Mouse (Mus musculus): ENCODE measurements around the gene Maml2.

Gene Maml2

GRCm38 (mm10) chr9:13621941-13622340 is 324.2 kb downstream of the Maml2 start:
- DNase-seq, result no peak

- no peak for DNase-seq
Observed at GRCm38 (mm10) chr9:13622426-13622825, 324.7 kb downstream of the Maml2 start.

GRCm38 (mm10) chr9:13623892-13624422 is 326.2 kb downstream of the Maml2 start:
- no peak for DNase-seq

GRCm38 (mm10) chr9:13624780-13625179 is 327.0 kb downstream of the Maml2 start:
- DNase-seq, result no peak

- no peak for DNase-seq
Observed at GRCm38 (mm10) chr9:13625215-13625614, 327.5 kb downstream of the Maml2 start.

- DNase-seq, result no peak
Observed at GRCm38 (mm10) chr9:13626480-13626879, 328.7 kb downstream of the Maml2 start.

GRCm38 (mm10) chr9:13633371-13633770 is 335.6 kb downstream of the Maml2 start:
- DNase-seq, result peak; percentile 28

GRCm38 (mm10) chr9:13639655-13640054 is 341.9 kb downstream of the Maml2 start:
- DNase-seq, result no peak

- DNase-seq, result peak; percentile 28
Observed at GRCm38 (mm10) chr9:13645153-13645552, 347.4 kb downstream of the Maml2 start.

GRCm38 (mm10) chr9:13651065-13651464 is 353.3 kb downstream of the Maml2 start:
- no peak for DNase-seq

- no peak for DNase-seq
Observed at GRCm38 (mm10) chr9:13651828-13652227, 354.1 kb downstream of the Maml2 start.

- no peak for DNase-seq
Observed at GRCm38 (mm10) chr9:13652389-13652877, 354.7 kb downstream of the Maml2 start.

GRCm38 (mm10) chr9:13652917-13653316 is 355.2 kb downstream of the Maml2 start:
- DNase-seq, result no peak

- DNase-seq, result no peak
Observed at GRCm38 (mm10) chr9:13661768-13662623, 364.2 kb downstream of the Maml2 start.

- DNase-seq, result no peak
Observed at GRCm38 (mm10) chr9:13665487-13665969, 367.8 kb downstream of the Maml2 start.

GRCm38 (mm10) chr9:13667955-13668354 is 370.2 kb downstream of the Maml2 start:
- DNase-seq, result no peak

GRCm38 (mm10) chr9:13668742-13669141 is 371.0 kb downstream of the Maml2 start:
- DNase-seq, result no peak

GRCm38 (mm10) chr9:13671125-13671769 is 373.5 kb downstream of the Maml2 start:
- no peak for DNase-seq

GRCm38 (mm10) chr9:13673304-13673703 is 375.5 kb downstream of the Maml2 start:
- no peak for DNase-seq

- DNase-seq, result no peak
Observed at GRCm38 (mm10) chr9:13678026-13678425, 380.3 kb downstream of the Maml2 start.

GRCm38 (mm10) chr9:13679696-13680095 is 381.9 kb downstream of the Maml2 start:
- no peak for DNase-seq

- DNase-seq, result no peak
Observed at GRCm38 (mm10) chr9:13681147-13681546, 383.4 kb downstream of the Maml2 start.

GRCm38 (mm10) chr9:13681581-13682038 is 383.9 kb downstream of the Maml2 start:
- peak; percentile 89 for DNase-seq

All from kidney, adult 11 months (tissue).